Mouse (Mus musculus) activated CD4-positive, CD25-positive, alpha-beta regulatory T cell (primary cell): ENCODE results near the gene Gm10645. TPM values are rescaled to one million over a fixed set of nuclear protein-coding genes. Genes with fewer than 3 reads are reported as not detected.

Experiments used
- polyA plus RNA-seq, 2 experiments: library from polyadenylated mRNA; unstranded; fragments of 100-300 nt; shearing (Covaris generic); gene quantifications; one replicate each; pipeline ENCODE4 v1.2.1; 2017

Gene Gm10645
- polyA plus RNA-seq = under 1 TPM; 0.49 to 0.57 TPM

DNA sequence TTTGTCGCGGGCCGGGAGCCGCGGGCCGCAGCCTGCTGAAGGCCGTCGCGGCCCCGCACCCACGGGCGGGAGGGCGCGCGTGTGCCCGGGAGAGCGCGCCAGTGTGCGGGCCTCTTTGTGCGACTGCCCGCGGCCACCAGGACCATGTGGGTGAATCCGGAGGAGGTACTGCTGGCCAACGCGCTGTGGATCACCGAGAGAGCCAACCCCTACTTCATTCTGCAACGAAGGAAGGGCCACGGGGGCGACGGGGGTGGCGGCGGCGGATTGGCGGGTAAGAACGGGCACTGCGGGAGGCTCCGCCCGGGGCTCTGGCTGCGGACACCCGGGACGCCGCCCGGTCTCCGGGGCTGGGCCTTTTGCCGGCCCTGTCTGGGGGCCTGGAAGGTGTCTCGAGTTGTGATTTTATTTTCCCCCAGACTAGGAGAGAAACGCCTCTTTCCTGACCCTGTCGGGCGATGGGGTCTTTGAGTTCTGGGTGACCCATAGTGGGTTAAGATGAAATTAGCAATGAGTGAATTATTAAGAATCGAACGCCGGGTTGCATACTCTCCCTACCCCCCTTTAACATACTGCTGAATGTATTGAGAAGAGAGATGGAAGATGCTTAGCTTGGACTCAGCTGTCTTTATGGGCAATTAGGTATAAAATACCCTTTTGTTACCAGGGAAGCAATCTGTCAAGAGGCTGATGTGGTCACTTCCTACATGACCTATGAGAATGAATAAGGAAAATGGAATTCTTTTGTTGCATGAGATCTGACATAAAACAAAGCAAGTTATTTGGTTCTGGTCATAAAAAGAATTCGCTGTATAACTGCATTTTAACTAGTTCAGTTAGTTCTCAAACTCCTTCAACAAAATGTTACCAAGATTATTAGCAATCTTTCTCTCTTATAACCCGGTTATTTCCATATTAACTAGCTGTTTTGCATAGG is at the start of gene Gm10645:
Gene Gm10645 (minus strand): TSS at position 240 of the 937 bp plus-strand sequence.

DNA sequence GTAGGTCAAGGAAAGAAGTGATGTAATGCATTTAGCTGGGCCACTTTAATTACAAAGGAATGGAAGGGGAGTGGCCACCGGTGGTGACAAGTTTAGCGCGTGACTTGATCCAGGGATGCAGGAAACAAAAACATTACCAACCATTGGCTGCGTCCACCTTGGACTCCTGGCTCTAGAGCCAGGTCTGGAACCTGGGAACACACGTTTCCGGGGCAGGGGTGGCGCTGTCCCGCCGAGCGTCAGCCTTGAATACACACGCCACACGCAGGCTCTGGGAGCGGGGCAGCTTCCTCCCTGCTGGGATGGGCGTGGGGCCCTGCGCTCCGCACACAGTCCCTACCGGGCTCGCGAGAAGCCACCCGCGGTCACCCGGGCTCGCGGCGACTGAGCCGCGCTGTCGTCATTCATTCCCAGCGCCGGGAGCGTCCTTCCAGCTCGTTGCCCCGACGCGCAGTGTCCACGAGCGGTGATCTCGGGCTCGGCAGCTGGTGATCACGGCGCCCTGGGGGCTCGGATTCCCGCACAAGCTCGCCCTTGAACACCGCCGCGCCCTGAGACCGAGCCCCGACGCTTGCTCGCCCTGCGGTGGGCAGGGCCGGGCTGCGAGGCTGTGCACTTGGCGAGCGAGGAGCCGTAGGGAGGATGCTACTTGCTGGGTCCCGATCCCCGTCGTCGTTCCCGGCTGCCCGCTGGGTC is 587 bp downstream of the Gm10645 start, which contains the start of gene Tbc1d9:
Gene Tbc1d9 (plus strand): TSS at position 118 of the 696 bp plus-strand sequence.

Other genes with a start within 250 kb of the Gm10645 start
- under 1 TPM in 1 of 2 experiments, not detected in 1; 0.20 TPM for gene Tbc1d9, start 818 bp downstream of the Gm10645 start, polyA plus RNA-seq
- gene Ucp1, start 124.2 kb upstream of the Gm10645 start, polyA plus RNA-seq = under 1 TPM in 1 of 2 experiments, not detected in 1; 0.14 TPM
- gene Elmod2, start 166.3 kb upstream of the Gm10645 start, polyA plus RNA-seq = 10 to 100 TPM in 1 of 2 experiments, 1 to 10 TPM in 1; 8.9 to 10.8 TPM
- not detected for gene Mgat4d, start 182.3 kb upstream of the Gm10645 start, polyA plus RNA-seq
- under 1 TPM; 0.12 to 0.82 TPM for gene Clgn, start 223.7 kb upstream of the Gm10645 start, polyA plus RNA-seq